Mouse (Mus musculus) neural tube, embryonic 14.5 days (tissue): ENCODE results near the gene Prrt1. TPM values are rescaled to one million over a fixed set of nuclear protein-coding genes. Genes with fewer than 3 reads are reported as not detected.

Source experiments
- ATAC-seq: fragments of 200-750 bp; cut with Nextera tagmentation; 2 replicates; pipeline ENCODE4 v1.8.0; 2017; ENCODE audit warnings: low read depth, mild to moderate bottlenecking, moderate TSS enrichment, moderate library complexity
- H3K27ac ChIP-seq: fragments of 300-500 bp; sonication (generic); 2 replicates; pipeline ENCODE4 v1.5.1; 2014; ENCODE audit warnings: low read depth, mild to moderate bottlenecking, control low read depth, low read length, moderate library complexity, mixed read lengths
- H3K27me3 ChIP-seq: fragments of 300-500 bp; sonication (generic); 2 replicates; pipeline ENCODE4 v1.6.1; 2014; ENCODE audit warnings: low read length; ENCODE audit not compliant: control insufficient read depth, insufficient read depth
- H3K36me3 ChIP-seq: fragments of 300-500 bp; sonication (generic); 2 replicates; pipeline ENCODE4 v1.6.1; 2014; ENCODE audit warnings: low read length, mixed read lengths; ENCODE audit not compliant: control insufficient read depth, insufficient read depth
- H3K4me1 ChIP-seq: fragments of 300-500 bp; sonication (generic); 2 replicates; pipeline ENCODE4 v1.6.1; 2014; ENCODE audit warnings: low read length; ENCODE audit not compliant: control insufficient read depth, insufficient read depth
- H3K4me2 ChIP-seq: fragments of 300-500 bp; sonication (generic); 2 replicates; pipeline ENCODE4 v1.6.1; 2014; ENCODE audit warnings: mild to moderate bottlenecking, low read depth, low read length, control low read depth
- H3K4me3 ChIP-seq: fragments of 300-500 bp; sonication (generic); 2 replicates; pipeline ENCODE4 v1.5.1; 2014; ENCODE audit warnings: low read depth, low read length, control low read depth, mixed read lengths
- H3K9ac ChIP-seq: fragments of 300-500 bp; sonication (generic); replicated peaks from 2 replicates; pipeline ENCODE4 v1.6.1; 2014; ENCODE audit warnings: low read depth, mild to moderate bottlenecking, control low read depth, low read length, mixed read lengths
- H3K9me3 ChIP-seq: fragments of 300-500 bp; sonication (generic); 2 replicates; pipeline ENCODE4 v1.6.1; 2016; ENCODE audit warnings: low read length; ENCODE audit not compliant: control insufficient read depth
- WGBS: fragments of 180-500 bp; shearing (Covaris S2); extraction: QIAGEN DNeasy Blood & Tissue Kit; methylation state at CpG from one replicate; pipeline ENCODE4 v1.1.7; 2014; 5-methylcytosine and 5-hydroxymethylcytosine counted together
- polyA plus RNA-seq: library from polyadenylated mRNA; unstranded; fragments of >200 nt; fragmentation: Nextera tagmentation; extraction: Ambion mirVana; gene quantifications from 2 replicates; pipeline ENCODE4 v1.2.1, GENCODE M21; 2014

The Prrt1 gene
- polyA plus RNA-seq, 1 experiment from 2014 or later: 9.3 TPM

GRCm38 (mm10) chr17:34643944-34644343 lies 14.6 kb downstream of the Prrt1 start:
- Histone ChIP-seq H3K4me2 (no peak overlapping the region), H3K4me3 (no peak overlapping the region), H3K4me1 (peaks cover 20% of the 10 kb centered on the region), H3K27me3 (no peaks in the 10 kb centered on the region), H3K9ac (no peak overlapping the region), H3K36me3 (no peaks in the 10 kb centered on the region), H3K27ac (peak overlapping the region; percentile 16; the same call in 1 of the 2 replicates), H3K9me3 (no peaks in the 10 kb centered on the region)
- whole genome bisulfite sequencing: 87% methylated on average over 10 of the region's 10 CpGs
- no peak for ATAC-seq

- ATAC-seq: peak; percentile 81
- WGBS: under 1% methylated on average over 16 of the region's 16 CpGs
- Histone ChIP-seq H3K9me3 (no peaks in the 10 kb centered on the region), H3K27ac (peak within 1 kb of the TSS; percentile 31; the same call in 1 of the 2 replicates), H3K4me2 (peak within 1 kb of the TSS; percentile 47), H3K4me1 (peaks cover 20% of the 10 kb centered on the region), H3K27me3 (no peaks in the 10 kb centered on the region), H3K36me3 (no peaks in the 10 kb centered on the region), H3K4me3 (peak within 1 kb of the TSS; percentile 47), H3K9ac (peak within 1 kb of the TSS; percentile 43)
These were observed 15.3 kb downstream of the Prrt1 start, which contains the start of gene Fkbpl for GRCm38 (mm10) chr17:34644608-34645007. Gene Fkbpl, plus strand, starts transcription at chr17:34644764.

GRCm38 (mm10) chr17:34645256-34645829 lies 16.0 kb downstream of the Prrt1 start:
- no peaks in the 10 kb centered on the region for H3K27me3 ChIP-seq
- H3K4me1 ChIP-seq: peaks cover 20% of the 10 kb centered on the region
- peak overlapping the region; percentile 47 for H3K4me3 ChIP-seq
- WGBS: 41% methylated on average over 10 of the region's 10 CpGs
- peak overlapping the region; percentile 31; the same call in 1 of the 2 replicates for H3K27ac ChIP-seq
- H3K36me3 ChIP-seq: peaks cover 2% of the 10 kb centered on the region; the same call in 1 of the 2 replicates
- no peak for ATAC-seq
- peak overlapping the region; percentile 43 for H3K9ac ChIP-seq
- H3K9me3 ChIP-seq: no peaks in the 10 kb centered on the region
- H3K4me2 ChIP-seq: peak overlapping the region; percentile 47

GRCm38 (mm10) chr17:34645831-34646511 lies 16.6 kb downstream of the Prrt1 start:
- no peak for ATAC-seq
- H3K4me1 ChIP-seq: peaks cover 20% of the 10 kb centered on the region
- H3K9me3 ChIP-seq: no peaks in the 10 kb centered on the region
- H3K4me2 ChIP-seq: peak overlapping the region; percentile 47
- H3K27ac ChIP-seq: no peak overlapping the region
- no peak overlapping the region for H3K9ac ChIP-seq
- H3K36me3 ChIP-seq: peaks cover 9% of the 10 kb centered on the region; the same call in 1 of the 2 replicates
- WGBS: 87% methylated on average over 30 of the region's 30 CpGs
- no peaks in the 10 kb centered on the region for H3K27me3 ChIP-seq
- no peak overlapping the region for H3K4me3 ChIP-seq

GRCm38 (mm10) chr17:34646906-34647787 lies 17.8 kb downstream of the Prrt1 start, which contains the start of gene Atf6b:
Gene Atf6b, plus strand, starts transcription at chr17:34647146.
- peak within 1 kb of the TSS; percentile 75 for H3K27ac ChIP-seq
- peak within 1 kb of the TSS; percentile 100 for H3K4me3 ChIP-seq
- H3K27me3 ChIP-seq: no peaks in the 10 kb centered on the region
- H3K4me2 ChIP-seq: peak within 1 kb of the TSS; percentile 81
- H3K9ac ChIP-seq: peak within 1 kb of the TSS; percentile 94
- ATAC-seq: peak; percentile 97
- H3K36me3 ChIP-seq: peaks cover 20% of the 10 kb centered on the region; the same call in 1 of the 2 replicates
- peaks cover 20% of the 10 kb centered on the region for H3K4me1 ChIP-seq
- no peaks in the 10 kb centered on the region for H3K9me3 ChIP-seq
- WGBS: under 1% methylated on average over 63 of the region's 66 CpGs

- Histone ChIP-seq H3K4me2 (peak overlapping the region; percentile 81), H3K4me1 (peaks cover 20% of the 10 kb centered on the region), H3K27me3 (no peaks in the 10 kb centered on the region), H3K4me3 (peak overlapping the region; percentile 100), H3K9me3 (no peaks in the 10 kb centered on the region), H3K9ac (no peak overlapping the region), H3K27ac (no peak overlapping the region), H3K36me3 (peaks cover 29% of the 10 kb centered on the region)
- 87% methylated on average over 16 of the region's 16 CpGs for WGBS
- ATAC-seq: no peak
These were observed 19.0 kb downstream of the Prrt1 start for GRCm38 (mm10) chr17:34648141-34648890.

GRCm38 (mm10) chr17:34649106-34649864 lies 20.0 kb downstream of the Prrt1 start:
- no peaks in the 10 kb centered on the region for H3K9me3 ChIP-seq
- no peak overlapping the region for H3K27ac ChIP-seq
- H3K36me3 ChIP-seq: peaks cover 30% of the 10 kb centered on the region
- 89% methylated on average over 18 of the region's 18 CpGs for WGBS
- no peak overlapping the region for H3K4me2 ChIP-seq
- no peak overlapping the region for H3K9ac ChIP-seq
- no peak overlapping the region for H3K4me3 ChIP-seq
- ATAC-seq: no peak
- H3K27me3 ChIP-seq: no peaks in the 10 kb centered on the region
- peaks cover 20% of the 10 kb centered on the region for H3K4me1 ChIP-seq

GRCm38 (mm10) chr17:34650781-34651180 lies 21.4 kb downstream of the Prrt1 start:
- WGBS: 94% methylated on average over 14 of the region's 14 CpGs
- H3K27ac ChIP-seq: no peak overlapping the region
- ATAC-seq: no peak
- H3K27me3 ChIP-seq: no peaks in the 10 kb centered on the region
- no peak overlapping the region for H3K4me2 ChIP-seq
- H3K9me3 ChIP-seq: no peaks in the 10 kb centered on the region
- H3K9ac ChIP-seq: no peak overlapping the region
- peaks cover 35% of the 10 kb centered on the region for H3K36me3 ChIP-seq
- H3K4me3 ChIP-seq: no peak overlapping the region
- H3K4me1 ChIP-seq: peaks cover 12% of the 10 kb centered on the region
